Mouse (Mus musculus) olfactory bulb, adult 2 months (tissue): Measurements from ENCODE around the gene 1810062G17Rik. TPM values are rescaled to one million over a fixed set of nuclear protein-coding genes. Genes with fewer than 3 reads are reported as not detected.

ENCODE experiments used
- H3K27ac ChIP-seq: fragments of 200-500 bp; 2 replicates; pipeline ENCODE4 v1.5.1; 2012; ENCODE audit warnings: low read depth, low read length; ENCODE audit not compliant: insufficient read depth
- H3K4me1 ChIP-seq: fragments of 200-500 bp; 2 replicates; pipeline ENCODE4 v1.6.1; 2012; ENCODE audit warnings: low read length; ENCODE audit not compliant: control insufficient read depth, insufficient read depth
- H3K4me3 ChIP-seq: fragments of 200-500 bp; 2 replicates; pipeline ENCODE4 v1.5.1; 2012; ENCODE audit warnings: mild to moderate bottlenecking, low read depth, low read length, moderate library complexity; ENCODE audit not compliant: insufficient read depth
- CTCF ChIP-seq: fragments of 200-500 bp; IDR thresholded peaks from 2 replicates; pipeline ENCODE4 v1.5.1; 2012; ENCODE audit warnings: low read depth, mild to moderate bottlenecking, low read length, moderate library complexity; ENCODE audit not compliant: insufficient read depth
- POLR2A ChIP-seq: fragments of 200-500 bp; IDR thresholded peaks from 2 replicates; pipeline ENCODE4 v1.6.1; 2012; ENCODE audit warnings: mild to moderate bottlenecking, low read depth, low read length, moderate library complexity; ENCODE audit not compliant: insufficient read depth
- WGBS: fragments of 180-500 bp; shearing (Covaris S2); methylation state at CpG from one replicate; pipeline ENCODE4 v1.1.7; 2018; 5-methylcytosine and 5-hydroxymethylcytosine counted together
- polyA plus RNA-seq: library from polyadenylated mRNA; stranded (reverse); fragments of >200 nt; gene quantifications from 2 replicates; pipeline ENCODE4 v1.2.4, GENCODE M21; 2012; ENCODE audit warnings: low replicate concordance; ENCODE audit not compliant: missing spikeins, insufficient read depth, insufficient read length

Gene 1810062G17Rik
- polyA plus RNA-seq, result not detected in 2 replicates

DNA sequence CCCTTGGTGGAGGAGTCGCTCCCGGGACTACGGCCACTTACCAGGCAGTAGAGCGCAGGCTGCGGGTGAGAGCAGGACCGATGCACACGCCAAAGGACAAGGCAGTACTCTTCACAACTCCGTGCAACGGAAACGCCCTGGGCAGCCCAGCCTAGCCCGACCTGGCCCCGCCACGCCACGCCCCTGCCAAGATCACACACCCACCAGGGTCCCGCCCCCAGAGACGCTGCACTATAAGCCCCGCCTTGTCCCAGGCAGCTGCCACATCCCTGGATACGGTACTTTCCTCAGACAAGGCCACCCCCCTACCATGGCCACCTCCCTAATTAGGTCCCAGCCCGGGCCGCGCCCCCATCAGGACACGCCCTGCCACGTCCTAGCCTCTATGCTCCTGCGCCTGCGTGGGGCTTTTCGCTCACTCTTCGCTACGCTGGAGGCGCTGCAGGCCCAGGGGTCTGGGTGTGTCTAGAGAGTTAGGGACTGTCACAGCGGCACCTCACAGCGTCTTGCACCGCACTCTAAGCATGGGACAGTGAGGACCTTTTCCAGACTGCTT is at the start of gene 1810062G17Rik, which contains the start of gene Anxa5:
Gene 1810062G17Rik (plus strand): TSS at position 406 of the 556 bp plus-strand sequence.
Gene Anxa5 (minus strand): TSS at position 363 of the 556 bp plus-strand sequence.
- Histone ChIP-seq H3K4me3 (peak within 1 kb of the TSS; percentile 54), H3K4me1 (peaks cover 9% of the 10 kb centered on the region; the same call in 1 of the 2 replicates), H3K27ac (peak within 1 kb of the TSS; percentile 27; the same call in 1 of the 2 replicates)
- under 1% methylated on average over 32 of the region's 32 CpGs for WGBS
- no peak for TF ChIP-seq CTCF
- TF ChIP-seq POLR2A, result 0 out of 2 replicates have a peak, but pooled peaks have one; percentile 33

DNA sequence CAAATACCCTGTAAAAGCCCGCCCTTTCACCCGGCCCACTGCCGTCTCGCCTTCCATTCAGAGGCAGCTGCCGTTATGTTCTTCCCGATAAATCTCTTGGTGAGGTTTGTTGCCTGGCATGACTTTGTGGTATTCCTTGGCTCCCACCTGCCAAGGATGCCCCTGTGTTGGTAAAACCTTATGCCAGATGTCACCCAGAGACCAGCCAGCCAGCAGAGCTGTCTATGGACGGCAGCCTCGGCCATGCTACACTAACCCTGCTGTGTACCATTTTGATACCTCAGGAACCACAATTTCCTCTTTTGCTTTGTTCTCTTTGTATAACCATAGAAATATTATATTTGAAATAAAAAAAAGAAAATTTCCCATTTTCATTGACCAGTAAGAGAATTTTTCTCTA is 48.4 kb upstream of the 1810062G17Rik start:
- TF ChIP-seq CTCF (no peak), POLR2A (no peak)
- H3K4me1 ChIP-seq, result no peaks in the 10 kb centered on the region
- 97% methylated on average over 8 of the region's 8 CpGs for WGBS
- no peak overlapping the region for H3K4me3 ChIP-seq
- no peak overlapping the region for H3K27ac ChIP-seq

DNA sequence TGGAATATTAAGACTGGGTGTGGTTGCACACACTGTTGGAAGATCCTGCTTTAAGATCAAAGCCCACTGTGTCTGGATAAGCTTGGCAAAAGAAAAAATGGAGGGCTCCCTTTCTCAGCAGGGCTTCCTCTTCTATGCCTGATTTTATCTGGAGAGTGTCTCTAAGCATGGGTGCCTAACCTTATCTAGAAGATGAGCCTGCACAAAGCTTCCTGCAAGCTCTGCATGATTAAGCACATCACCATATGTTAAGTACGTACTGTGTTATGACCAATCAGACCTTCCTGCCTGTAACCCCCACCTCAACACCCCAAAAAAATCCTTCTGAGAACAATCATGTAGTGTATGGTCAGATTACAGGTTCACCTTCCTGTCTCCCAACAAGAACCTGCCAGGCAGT is 45.4 kb upstream of the 1810062G17Rik start:
- no peak overlapping the region for H3K27ac ChIP-seq
- 92% methylated on average over 1 of the region's 1 CpGs for WGBS
- no peak overlapping the region for H3K4me3 ChIP-seq
- TF ChIP-seq CTCF (no peak), POLR2A (no peak)
- no peaks in the 10 kb centered on the region for H3K4me1 ChIP-seq

DNA sequence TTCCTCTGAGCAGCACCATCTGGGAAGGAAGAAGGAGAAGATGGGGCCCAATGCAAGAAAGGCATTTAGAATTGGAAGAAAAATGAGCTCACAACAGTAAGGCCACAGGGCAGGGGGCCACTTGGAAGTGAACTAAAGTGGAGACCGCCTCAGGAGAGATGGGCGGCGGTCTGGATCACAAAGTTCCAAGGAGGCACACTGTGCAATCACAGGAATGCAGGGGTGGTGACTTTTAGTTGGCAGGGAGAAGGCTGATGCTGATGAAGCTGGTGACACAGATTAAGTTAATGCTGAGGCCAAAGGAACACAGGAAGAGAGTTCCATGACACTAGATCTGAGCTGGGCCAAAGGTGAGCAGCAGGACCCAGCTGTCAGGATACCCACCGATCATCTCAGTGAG is 35.5 kb upstream of the 1810062G17Rik start:
- Histone ChIP-seq H3K27ac (no peak overlapping the region), H3K4me1 (no peaks in the 10 kb centered on the region), H3K4me3 (no peak overlapping the region)
- WGBS, result 91% methylated on average over 4 of the region's 4 CpGs
- no peak for TF ChIP-seq POLR2A
- TF ChIP-seq CTCF, result no peak

DNA sequence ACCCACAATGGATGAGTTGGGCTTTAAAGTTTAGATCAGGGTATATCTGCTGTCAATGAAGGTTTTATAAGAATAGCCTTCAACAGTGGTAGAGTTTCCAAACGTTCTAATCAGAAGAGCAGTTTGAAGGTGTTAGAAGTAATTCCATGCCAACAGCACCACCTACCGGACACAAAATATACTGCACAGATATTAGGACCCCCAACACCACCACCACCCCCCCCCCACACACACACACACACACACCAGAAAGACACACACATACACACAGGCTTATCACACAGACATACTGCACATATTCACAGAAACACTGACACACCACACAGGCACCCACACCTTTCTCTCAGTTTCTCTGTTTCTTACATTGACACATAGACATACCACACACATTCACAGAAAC is 33.3 kb upstream of the 1810062G17Rik start:
- TF ChIP-seq CTCF, result no peak
- no peak for TF ChIP-seq POLR2A
- Histone ChIP-seq H3K4me1 (no peaks in the 10 kb centered on the region), H3K4me3 (no peak overlapping the region), H3K27ac (no peak overlapping the region)
- 2% methylated on average over 2 of the region's 2 CpGs for WGBS

DNA sequence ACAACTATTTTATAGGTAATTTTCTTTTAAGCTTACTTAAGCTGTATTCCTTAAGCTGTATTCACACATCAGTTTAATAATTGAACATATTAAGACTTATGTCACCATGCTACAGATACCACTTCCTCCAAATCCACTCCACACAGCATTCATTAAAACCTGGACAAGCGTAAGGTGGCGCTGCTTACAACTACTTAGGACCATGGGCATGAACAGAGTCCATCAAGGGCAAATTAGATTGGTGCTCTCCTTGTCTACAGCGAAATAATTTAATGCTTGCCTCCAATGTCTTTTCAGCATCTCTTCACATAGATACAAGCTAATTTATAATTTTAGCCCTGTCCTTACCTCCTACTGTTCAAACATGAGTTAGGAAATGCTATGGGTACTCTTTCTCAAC is 29.7 kb upstream of the 1810062G17Rik start:
- Histone ChIP-seq H3K4me3 (no peak overlapping the region), H3K27ac (no peak overlapping the region), H3K4me1 (peaks cover 7% of the 10 kb centered on the region)
- WGBS, result 95% methylated on average over 3 of the region's 3 CpGs
- TF ChIP-seq POLR2A (no peak), CTCF (no peak)

DNA sequence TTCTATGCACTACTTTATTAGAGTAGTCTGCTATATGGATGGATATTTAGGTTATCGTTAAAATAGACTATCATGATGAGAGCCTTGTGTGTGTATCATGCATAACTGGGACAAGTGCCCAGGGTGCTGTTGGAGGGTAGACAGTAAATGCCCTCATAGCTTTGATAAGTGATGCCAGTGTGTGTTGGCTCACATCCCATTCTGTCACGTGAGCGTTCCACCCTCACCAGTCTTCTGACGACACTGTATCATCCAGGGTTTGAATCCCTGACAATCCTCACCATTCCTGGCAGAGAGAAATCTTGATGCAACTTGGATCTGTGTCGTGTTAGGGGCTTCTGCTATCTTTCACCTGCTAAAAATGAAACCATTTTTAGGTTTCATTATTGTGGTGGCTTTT is 29.2 kb upstream of the 1810062G17Rik start:
- whole genome bisulfite sequencing, result 65% methylated on average over 5 of the region's 5 CpGs
- H3K4me3 ChIP-seq, result no peak overlapping the region
- no peak overlapping the region for H3K27ac ChIP-seq
- peaks cover 7% of the 10 kb centered on the region for H3K4me1 ChIP-seq
- no peak for TF ChIP-seq CTCF
- no peak for TF ChIP-seq POLR2A

DNA sequence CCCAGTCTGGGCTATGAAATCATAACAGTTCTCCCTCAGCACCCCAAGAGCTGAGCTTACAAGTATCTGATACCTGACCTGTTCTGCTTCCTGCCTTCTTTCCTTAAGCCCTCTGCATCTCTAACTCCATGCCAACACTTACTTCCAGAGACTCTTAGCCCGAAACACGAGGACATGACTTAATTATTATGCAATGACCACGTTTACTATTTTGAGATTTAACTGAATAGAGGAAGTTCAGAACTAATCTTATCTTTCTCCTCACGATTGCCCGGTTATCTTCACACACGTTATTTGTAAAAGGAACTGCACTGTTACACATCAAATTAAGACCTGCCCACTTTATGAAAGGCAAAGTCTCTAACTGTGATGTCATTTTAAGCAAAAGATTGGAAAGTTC is 28.8 kb upstream of the 1810062G17Rik start:
- TF ChIP-seq POLR2A (no peak), CTCF (no peak)
- Histone ChIP-seq H3K4me3 (no peak overlapping the region), H3K27ac (no peak overlapping the region), H3K4me1 (peaks cover 7% of the 10 kb centered on the region)
- 57% methylated on average over 6 of the region's 6 CpGs for WGBS

DNA sequence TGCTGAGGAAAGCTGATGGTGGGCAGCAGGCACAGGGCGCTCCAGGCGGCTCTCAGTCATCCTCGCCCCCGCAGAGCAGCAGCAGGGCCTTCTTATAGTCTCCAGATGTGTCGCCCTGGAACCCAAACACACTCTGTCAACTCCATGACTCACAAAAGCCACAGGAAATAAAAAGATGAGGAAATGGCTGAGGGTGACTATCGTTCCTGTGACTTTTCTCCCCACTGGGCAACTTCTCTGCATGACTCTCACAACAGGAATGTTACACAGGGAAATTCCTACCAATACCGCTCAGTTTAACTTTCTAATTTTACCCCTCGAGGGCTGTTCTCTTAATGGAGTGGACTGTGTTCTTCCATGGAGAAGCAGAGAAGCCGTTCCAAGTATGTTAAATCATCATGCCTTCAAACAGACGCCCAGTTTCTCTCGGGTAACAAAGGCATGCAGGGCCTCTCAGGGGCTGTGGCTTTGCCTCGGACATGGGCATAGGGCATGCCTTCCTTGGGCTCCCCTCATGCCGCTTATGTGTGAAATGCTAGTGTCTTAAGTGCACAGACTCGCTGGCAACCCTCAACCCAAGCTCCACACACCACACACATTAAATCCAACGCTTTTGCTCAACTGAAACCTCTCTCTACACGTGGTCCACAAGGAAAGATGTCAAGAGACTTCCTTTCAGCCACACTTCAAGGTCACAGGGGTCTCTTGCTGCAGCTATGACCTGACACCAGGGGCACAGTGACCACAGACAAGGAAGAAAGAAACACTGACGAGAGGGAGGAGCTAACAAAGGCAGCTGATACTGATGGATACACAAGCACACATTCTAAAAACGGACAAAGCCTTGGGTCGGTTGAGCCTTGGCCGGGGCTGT is 26.2 kb upstream of the 1810062G17Rik start:
- no peak overlapping the region for H3K27ac ChIP-seq
- TF ChIP-seq CTCF (no peak), POLR2A (no peak)
- peaks cover 7% of the 10 kb centered on the region for H3K4me1 ChIP-seq
- H3K4me3 ChIP-seq, result no peak overlapping the region
- 59% methylated on average over 20 of the region's 20 CpGs for WGBS
